Mouse (Mus musculus) hindbrain, embryonic 12.5 days (tissue): Measurements from ENCODE around the gene Mymx. TPM values are rescaled to one million over a fixed set of nuclear protein-coding genes. Genes with fewer than 3 reads are reported as not detected.

Experiments
- polyA plus RNA-seq: library from polyadenylated mRNA; unstranded; fragments of >200 nt; fragmentation: Nextera tagmentation; extraction: Ambion mirVana; gene quantifications from 2 replicates; pipeline ENCODE4 v1.2.1, GENCODE M21; 2016

The Mymx gene
- polyA plus RNA-seq, 1 experiment from 2014 or later: 1.6 TPM

Other genes starting within 250 kb of the Mymx start
- 75.2 and 75.9 TPM in 2 replicates for gene Cdc5l, start 168.4 kb downstream of the Mymx start, polyA plus RNA-seq
- 0.62 and 1.4 TPM in 2 replicates for gene Spats1, start 126.7 kb downstream of the Mymx start, polyA plus RNA-seq
- gene Aars2, start 95.3 kb downstream of the Mymx start, polyA plus RNA-seq: 23.0 and 23.4 TPM in 2 replicates
- gene Tcte1, start 78.7 kb downstream of the Mymx start, polyA plus RNA-seq: 2.3 and 3.2 TPM in 2 replicates
- 12.3 and 13.0 TPM in 2 replicates for gene Tmem151b, start 52.4 kb downstream of the Mymx start, polyA plus RNA-seq
- gene Nfkbie, start 46.4 kb downstream of the Mymx start, polyA plus RNA-seq: 7.0 and 7.7 TPM in 2 replicates
- gene Slc35b2, start 38.2 kb downstream of the Mymx start, polyA plus RNA-seq: 90.6 and 92.4 TPM in 2 replicates
- gene Hsp90ab1, start 28.8 kb downstream of the Mymx start, polyA plus RNA-seq: 1,350 and 1,487 TPM in 2 replicates
- 44.4 and 47.2 TPM in 2 replicates for gene Slc29a1, start 2.5 kb downstream of the Mymx start, polyA plus RNA-seq
- 1.4 and 2.4 TPM in 2 replicates for gene Capn11, start 57.2 kb upstream of the Mymx start, polyA plus RNA-seq
- gene Mrpl14, start 84.2 kb upstream of the Mymx start, polyA plus RNA-seq: 98.1 and 110 TPM in 2 replicates
- gene Tmem63b, start 84.8 kb upstream of the Mymx start, polyA plus RNA-seq: 102 TPM in 2 replicates
- not detected in 2 replicates for gene 1600014C23Rik, start 131.7 kb upstream of the Mymx start, polyA plus RNA-seq